ENCODE assay signal across 29 mouse cellular contexts in genomic region chr4:108249314-108249713, GRCm38 (mm10). TPM values are rescaled to one million over a fixed set of nuclear protein-coding genes. Genes with fewer than 3 reads are reported as not detected.
DNase-seq lines count a peak whose midpoint lies in the region; ATAC-seq and TF ChIP-seq lines count a peak whose summit lies in the region.
"Had no signal": no experiment of that assay in that cellular context is flagged by ENCODE, and none has a peak within 500 bp of the region (broad histone marks: within the 10 kb centered on the region; RNA-seq: fewer than 3 reads in every experiment).

No protein-coding gene starts in this region.

- no peak overlapping the region for H3K4me3 ChIP-seq in layer of hippocampus, adult 2 months
- no peak overlapping the region for H3K4me3 ChIP-seq in stomach, postnatal 0 days (ENCODE audit: low read depth, low read length)
- H3K4me3 ChIP-seq: embryonic facial prominence, embryonic 15.5 days; heart, embryonic 12.5 days; hindbrain, embryonic 12.5 days; left cerebral cortex, adult 2 months; megakaryocyte, embryonic 14.5 days; midbrain, embryonic 13.5 days; neural tube, embryonic 12.5 days had no signal

- no peak for ATAC-seq in stomach, postnatal 0 days (ENCODE audit: low FRiP score, low TSS enrichment)
- ATAC-seq: activated CD4-positive, CD25-positive, alpha-beta regulatory T cell, adult 4 months; inflammation-experienced regulatory T-cells, adult 6 months; liver, postnatal 0 days; midbrain, embryonic 13.5 days had no signal

- no peak overlapping the region for H3K4me2 ChIP-seq in stomach, postnatal 0 days (replicated peaks; ENCODE audit: low read depth)
- H3K4me2 ChIP-seq: embryonic facial prominence, embryonic 15.5 days; heart, embryonic 12.5 days; hindbrain, embryonic 12.5 days; liver, embryonic 11.5 days; midbrain, embryonic 13.5 days; neural tube, embryonic 12.5 days had no signal

- peaks cover 25% of the 10 kb centered on the region; the same call in 1 of the 2 replicates for H3K36me3 ChIP-seq in stomach, postnatal 0 days (ENCODE audit: control insufficient read depth, insufficient read depth, low read length)

- H3K27ac ChIP-seq in layer of hippocampus, adult 2 months, result no peak overlapping the region
- H3K27ac ChIP-seq in stomach, postnatal 0 days (replicated peaks), result no peak overlapping the region
- H3K27ac ChIP-seq: embryonic facial prominence, embryonic 15.5 days; hindbrain, embryonic 12.5 days; left cerebral cortex, adult 2 months; midbrain, embryonic 13.5 days; neural tube, embryonic 12.5 days had no signal

- intact Hi-C loops in left cerebral cortex, postnatal 10 days (cut with DNase I), result no loop called here

- H3K9me3 ChIP-seq in stomach, postnatal 0 days (ENCODE audit: control insufficient read depth, low read length), result no peaks in the 10 kb centered on the region
- H3K9me3 ChIP-seq: embryonic facial prominence, embryonic 15.5 days; heart, embryonic 12.5 days; hindbrain, embryonic 12.5 days; megakaryocyte, embryonic 14.5 days; midbrain, embryonic 13.5 days; neural tube, embryonic 12.5 days had no signal

- 90% methylated on average over 3 of the region's 3 CpGs for WGBS in stomach, postnatal 0 days

- no peak for TF ChIP-seq EP300 in stomach, postnatal 0 days (optimal IDR thresholded peaks at IDR 0.05)

- TF ChIP-seq CTCF in layer of hippocampus, adult 2 months (conservative IDR thresholded peaks at IDR 0.05), result peak; percentile 61
- TF ChIP-seq CTCF in stomach, postnatal 0 days (IDR thresholded peaks at IDR 0.05; ENCODE audit: low read depth), result peak; percentile 46

- H3K27me3 ChIP-seq in stomach, postnatal 0 days (ENCODE audit: control insufficient read depth, insufficient read depth, low read length), result no peaks in the 10 kb centered on the region
- H3K27me3 ChIP-seq: embryonic facial prominence, embryonic 15.5 days; heart, embryonic 12.5 days; hindbrain, embryonic 12.5 days; megakaryocyte, embryonic 14.5 days; midbrain, embryonic 13.5 days; neural tube, embryonic 12.5 days had no signal

- H3K4me1 ChIP-seq in stomach, postnatal 0 days (replicated peaks; ENCODE audit: control insufficient read depth, insufficient read depth), result no peaks in the 10 kb centered on the region
- H3K4me1 ChIP-seq: embryonic facial prominence, embryonic 15.5 days; heart, embryonic 12.5 days; hindbrain, embryonic 12.5 days; midbrain, embryonic 13.5 days; neural tube, embryonic 12.5 days had no signal

- H3K9ac ChIP-seq in stomach, postnatal 0 days (ENCODE audit: low read length), result no peak overlapping the region
- H3K9ac ChIP-seq: embryonic facial prominence, embryonic 15.5 days; heart, embryonic 12.5 days; hindbrain, embryonic 12.5 days; liver, postnatal 0 days; midbrain, embryonic 13.5 days; neural tube, embryonic 12.5 days had no signal

- DNase-seq in heart, adult 11 months, result peak; percentile 24
- no peak for DNase-seq in heart, adult 8-10 months (ENCODE audit: low spot score)
- DNase-seq in layer of hippocampus, adult 2 months (ENCODE audit: low spot score in 2 of 2), result no peak
- no peak for DNase-seq in layer of hippocampus, postnatal 36 days
- DNase-seq in NIH3T3 (ENCODE audit: low read depth), result peak; percentile 37
- no peak for DNase-seq in stomach, postnatal 0 days (ENCODE audit: low spot score)
- DNase-seq in left cerebral cortex, postnatal 10 days (ENCODE audit: extremely low spot score in 1 of 2, low spot score in 2 of 2), result no peak
- DNase-seq: adrenal gland, adult 8-10 months; B cell, adult 2 months; cerebellum, adult 8-10 months; cerebellum, postnatal 36 days; heart, postnatal 10 days; layer of hippocampus, adult 9-11 months; liver, postnatal 0 days; retina, postnatal 1 day; right cerebral cortex, postnatal 25 days; spleen, adult 18-20 months had no signal

RNA-seq across cellular contexts. Expression of gene Zyg11a, which starts 31.5 kb away (rescaled TPM):
- total RNA-seq in heart, adult 8-10 months (2022), result under 1 TPM in 2 of 4 experiments, not detected in 2; 0.13 to 0.20 TPM
- not detected for total RNA-seq in layer of hippocampus, adult 2 months (2021)
- not detected for total RNA-seq in layer of hippocampus, postnatal 36 days (2021)
- polyA plus RNA-seq in stomach, postnatal 0 days (2015; fragmentation: Nextera tagmentation; extraction: Ambion mirVana), result 0.04 and 0.11 TPM in 2 replicates
- under 1 TPM; 0.14 to 0.19 TPM for total RNA-seq in left cerebral cortex, postnatal 10 days (2021)
- total RNA-seq: heart, postnatal 10 days; left cerebral cortex, adult 2 months; MEL had no signal
- polyA plus RNA-seq: activated CD4-positive, CD25-positive, alpha-beta regulatory T cell, adult 4 months; forebrain, embryonic 11.5 days; heart, embryonic 12.5 days; hindbrain, embryonic 12.5 days; inflammation-experienced regulatory T-cells, adult 6 months; midbrain, embryonic 13.5 days; neural tube, embryonic 12.5 days had no signal

RNA-seq across cellular contexts. Expression of gene Zyg11b, which starts 51.6 kb away (rescaled TPM):
- total RNA-seq in heart, adult 8-10 months (2022), result 10 to 100 TPM; 38.1 to 41.9 (median 40.5) TPM
- total RNA-seq in layer of hippocampus, adult 2 months (2021), result 10 to 100 TPM; 96.1 to 99.5 TPM
- 100 to 1,000 TPM; 101 to 110 TPM for total RNA-seq in layer of hippocampus, postnatal 36 days (2021)
- polyA plus RNA-seq in stomach, postnatal 0 days (2015; fragmentation: Nextera tagmentation; extraction: Ambion mirVana), result 4.3 and 4.7 TPM in 2 replicates
- 100 to 1,000 TPM; 151 to 166 TPM for total RNA-seq in left cerebral cortex, postnatal 10 days (2021)

Comparison
In these comparisons a context has a peak if more than half of its experiments do, and no peak if none do; other contexts are left out.
1. DNase-seq: peak in heart, adult 11 months (single experiment) and NIH3T3 (single experiment); none in heart, adult 8-10 months (single experiment), layer of hippocampus, adult 2 months (0 of 2), layer of hippocampus, postnatal 36 days (0 of 2), stomach, postnatal 0 days (single experiment) and left cerebral cortex, postnatal 10 days (0 of 2).